Mouse (Mus musculus) forebrain, embryonic 16.5 days (tissue): ENCODE measurements around the gene Senp1. TPM values are rescaled to one million over a fixed set of nuclear protein-coding genes. Genes with fewer than 3 reads are reported as not detected.

Experiments used
- ATAC-seq: fragments of 200-750 bp; cut with Nextera tagmentation; 2 replicates; pipeline ENCODE4 v1.8.0; 2017; ENCODE audit warnings: mild to moderate bottlenecking, moderate library complexity
- H3K27ac ChIP-seq: fragments of 300-500 bp; sonication (generic); 2 replicates; pipeline ENCODE4 v1.5.1; 2014; ENCODE audit warnings: low read length, control low read depth
- H3K27me3 ChIP-seq: fragments of 300-500 bp; sonication (generic); replicated peaks from 2 replicates; pipeline ENCODE4 v1.6.1; 2014; ENCODE audit warnings: low read length; ENCODE audit not compliant: control insufficient read depth, insufficient read depth
- H3K36me3 ChIP-seq: fragments of 300-500 bp; sonication (generic); 2 replicates; pipeline ENCODE4 v1.6.1; 2014; ENCODE audit not compliant: control insufficient read depth, insufficient read depth
- H3K4me1 ChIP-seq: fragments of 300-500 bp; sonication (generic); replicated peaks from 2 replicates; pipeline ENCODE4 v1.6.1; 2014; ENCODE audit warnings: low read length; ENCODE audit not compliant: control insufficient read depth, insufficient read depth
- H3K4me2 ChIP-seq: fragments of 300-500 bp; sonication (generic); 2 replicates; pipeline ENCODE4 v1.6.1; 2014; ENCODE audit warnings: mild to moderate bottlenecking, low read length, control low read depth
- H3K4me3 ChIP-seq: fragments of 300-500 bp; sonication (generic); replicated peaks from 2 replicates; pipeline ENCODE4 v1.5.1; 2014; ENCODE audit warnings: mild to moderate bottlenecking, low read length, control low read depth
- H3K9ac ChIP-seq: fragments of 300-500 bp; sonication (generic); replicated peaks from 2 replicates; pipeline ENCODE4 v1.6.1; 2014; ENCODE audit warnings: low read depth, low read length, control low read depth
- H3K9me3 ChIP-seq: fragments of 300-500 bp; sonication (generic); 2 replicates; pipeline ENCODE4 v1.6.1; 2016; ENCODE audit warnings: low read length; ENCODE audit not compliant: control insufficient read depth
- WGBS: fragments of 180-500 bp; shearing (Covaris S2); extraction: QIAGEN DNeasy Blood & Tissue Kit; methylation state at CpG from one replicate; pipeline ENCODE4 v1.1.7; 2014; 5-methylcytosine and 5-hydroxymethylcytosine counted together
- polyA plus RNA-seq: library from polyadenylated mRNA; unstranded; fragments of >200 nt; fragmentation: Nextera tagmentation; extraction: Ambion mirVana; gene quantifications from 2 replicates; pipeline ENCODE4 v1.2.1, GENCODE M21; 2015

Gene Senp1
- polyA plus RNA-seq, 1 experiment from 2014 or later = 26.9 TPM

DNA sequence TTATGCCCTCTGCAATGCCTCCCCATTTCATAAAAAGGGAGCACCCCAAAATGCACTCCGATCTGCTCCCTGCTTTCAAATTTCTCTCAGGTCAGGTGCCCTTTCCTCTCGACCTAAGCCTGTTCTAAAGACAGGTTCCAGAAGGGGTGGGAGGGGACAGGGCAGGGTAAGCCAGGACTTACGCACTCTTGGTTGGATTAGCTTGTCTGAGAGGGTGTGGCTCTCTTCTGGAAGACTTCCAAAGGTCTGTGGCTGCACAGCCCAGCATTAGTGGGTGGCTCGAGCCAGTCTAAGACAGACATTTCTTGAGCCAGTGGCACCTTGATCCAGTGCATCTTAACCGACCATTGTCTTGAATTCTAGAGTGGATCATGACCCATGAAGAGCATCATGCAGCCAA is 18.2 kb upstream of the Senp1 start:
- H3K36me3 ChIP-seq = no peaks in the 10 kb centered on the region; the same call in 1 of the 2 replicates
- H3K27me3 ChIP-seq = no peaks in the 10 kb centered on the region
- H3K4me2 ChIP-seq = no peak overlapping the region
- H3K4me3 ChIP-seq = no peak overlapping the region
- H3K9ac ChIP-seq = no peak overlapping the region
- peaks cover 17% of the 10 kb centered on the region for H3K4me1 ChIP-seq
- WGBS = 78% methylated on average over 5 of the region's 5 CpGs
- H3K9me3 ChIP-seq = no peaks in the 10 kb centered on the region
- no peak for ATAC-seq
- no peak overlapping the region for H3K27ac ChIP-seq

GRCm38 (mm10) chr15:98108297-98109152 is 15.0 kb upstream of the Senp1 start:
- H3K4me1 ChIP-seq = peaks cover 17% of the 10 kb centered on the region
- no peaks in the 10 kb centered on the region for H3K9me3 ChIP-seq
- peak overlapping the region; percentile 70 for H3K4me3 ChIP-seq
- WGBS = 2% methylated on average over 37 of the region's 37 CpGs
- no peaks in the 10 kb centered on the region for H3K27me3 ChIP-seq
- peak overlapping the region; percentile 54 for H3K4me2 ChIP-seq
- peak overlapping the region; percentile 77 for H3K27ac ChIP-seq
- H3K36me3 ChIP-seq = no peaks in the 10 kb centered on the region; the same call in 1 of the 2 replicates
- peak overlapping the region; percentile 85 for H3K9ac ChIP-seq
- ATAC-seq = peak; percentile 98

GRCm38 (mm10) chr15:98107703-98108296 is 14.3 kb upstream of the Senp1 start:
- H3K9me3 ChIP-seq = no peaks in the 10 kb centered on the region
- H3K4me2 ChIP-seq = peak overlapping the region; percentile 54
- peak overlapping the region; percentile 77 for H3K27ac ChIP-seq
- peak overlapping the region; percentile 70 for H3K4me3 ChIP-seq
- peak overlapping the region; percentile 85 for H3K9ac ChIP-seq
- WGBS = 29% methylated on average over 11 of the region's 11 CpGs
- H3K27me3 ChIP-seq = no peaks in the 10 kb centered on the region
- peak; percentile 22 for ATAC-seq
- H3K4me1 ChIP-seq = peaks cover 17% of the 10 kb centered on the region
- no peaks in the 10 kb centered on the region; the same call in 1 of the 2 replicates for H3K36me3 ChIP-seq

GRCm38 (mm10) chr15:98107230-98107629 is 13.7 kb upstream of the Senp1 start:
- Histone ChIP-seq H3K36me3 (no peaks in the 10 kb centered on the region), H3K27me3 (no peaks in the 10 kb centered on the region), H3K4me2 (no peak overlapping the region), H3K27ac (no peak overlapping the region), H3K9me3 (no peaks in the 10 kb centered on the region), H3K4me1 (peaks cover 17% of the 10 kb centered on the region), H3K4me3 (no peak overlapping the region), H3K9ac (no peak overlapping the region)
- ATAC-seq = no peak
- 80% methylated on average over 6 of the region's 6 CpGs for WGBS

GRCm38 (mm10) chr15:98106506-98106905 is 13.0 kb upstream of the Senp1 start:
- H3K4me2 ChIP-seq = no peak overlapping the region
- WGBS = 79% methylated on average over 6 of the region's 6 CpGs
- H3K4me3 ChIP-seq = no peak overlapping the region
- H3K4me1 ChIP-seq = peaks cover 17% of the 10 kb centered on the region
- H3K27ac ChIP-seq = no peak overlapping the region
- H3K9ac ChIP-seq = no peak overlapping the region
- ATAC-seq = no peak
- H3K36me3 ChIP-seq = no peaks in the 10 kb centered on the region
- H3K27me3 ChIP-seq = no peaks in the 10 kb centered on the region
- H3K9me3 ChIP-seq = no peaks in the 10 kb centered on the region

DNA sequence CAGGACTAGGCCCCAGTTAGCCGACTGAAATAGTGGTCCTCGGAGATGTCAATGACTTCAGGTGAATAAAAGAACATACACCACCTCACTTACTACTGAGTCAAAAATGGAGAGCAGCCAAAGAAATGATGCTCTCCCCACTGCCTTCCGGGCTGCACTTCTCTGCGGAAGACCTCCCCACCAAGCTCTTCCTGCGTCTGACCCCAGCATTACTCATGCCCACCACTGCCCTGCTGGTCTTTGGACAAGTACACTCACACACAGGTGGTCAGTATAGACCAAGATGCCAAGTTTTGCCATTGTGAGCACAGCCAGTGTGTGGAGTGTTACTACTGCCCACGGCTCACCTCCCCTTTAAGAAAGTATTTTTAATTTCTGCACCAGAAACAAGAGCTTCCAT is 8.9 kb upstream of the Senp1 start:
- no peak overlapping the region for H3K4me2 ChIP-seq
- H3K9me3 ChIP-seq = no peaks in the 10 kb centered on the region
- H3K27me3 ChIP-seq = no peaks in the 10 kb centered on the region
- 92% methylated on average over 6 of the region's 6 CpGs for WGBS
- H3K9ac ChIP-seq = no peak overlapping the region
- H3K4me3 ChIP-seq = no peak overlapping the region
- H3K27ac ChIP-seq = no peak overlapping the region
- no peak for ATAC-seq
- H3K36me3 ChIP-seq = no peaks in the 10 kb centered on the region
- no peaks in the 10 kb centered on the region for H3K4me1 ChIP-seq

DNA sequence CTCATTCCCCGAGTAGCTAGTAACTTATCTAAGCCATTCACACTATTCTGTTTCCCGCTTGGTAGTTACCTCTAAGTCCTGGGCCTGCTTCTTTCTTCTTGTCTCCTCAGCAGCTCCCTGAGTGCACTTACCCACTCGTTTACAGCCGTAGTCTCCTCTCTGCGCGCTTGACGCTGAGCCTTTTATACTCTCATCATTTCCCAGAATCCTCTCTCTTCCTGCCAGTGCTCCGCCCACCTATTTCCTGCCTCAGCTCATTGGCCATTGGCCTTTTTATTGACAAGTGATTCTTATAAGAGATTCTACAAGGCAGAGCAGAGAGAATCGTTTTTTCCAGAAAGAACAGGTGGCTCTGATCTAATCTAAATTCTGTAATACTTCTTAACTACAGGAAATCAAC is 5.0 kb upstream of the Senp1 start:
- Histone ChIP-seq H3K27me3 (no peaks in the 10 kb centered on the region), H3K4me1 (peaks cover 4% of the 10 kb centered on the region), H3K9ac (no peak overlapping the region), H3K9me3 (no peaks in the 10 kb centered on the region), H3K4me2 (no peak overlapping the region), H3K4me3 (no peak overlapping the region), H3K27ac (no peak overlapping the region), H3K36me3 (no peaks in the 10 kb centered on the region)
- WGBS = 89% methylated on average over 9 of the region's 9 CpGs
- no peak for ATAC-seq

GRCm38 (mm10) chr15:98096957-98097356 is 3.4 kb upstream of the Senp1 start:
- Histone ChIP-seq H3K27me3 (no peaks in the 10 kb centered on the region), H3K4me1 (peaks cover 6% of the 10 kb centered on the region), H3K36me3 (no peaks in the 10 kb centered on the region), H3K27ac (no peak overlapping the region), H3K4me3 (no peak overlapping the region), H3K9ac (no peak overlapping the region), H3K4me2 (no peak overlapping the region), H3K9me3 (no peaks in the 10 kb centered on the region)
- WGBS = 47% methylated on average over 3 of the region's 3 CpGs
- no peak for ATAC-seq

DNA sequence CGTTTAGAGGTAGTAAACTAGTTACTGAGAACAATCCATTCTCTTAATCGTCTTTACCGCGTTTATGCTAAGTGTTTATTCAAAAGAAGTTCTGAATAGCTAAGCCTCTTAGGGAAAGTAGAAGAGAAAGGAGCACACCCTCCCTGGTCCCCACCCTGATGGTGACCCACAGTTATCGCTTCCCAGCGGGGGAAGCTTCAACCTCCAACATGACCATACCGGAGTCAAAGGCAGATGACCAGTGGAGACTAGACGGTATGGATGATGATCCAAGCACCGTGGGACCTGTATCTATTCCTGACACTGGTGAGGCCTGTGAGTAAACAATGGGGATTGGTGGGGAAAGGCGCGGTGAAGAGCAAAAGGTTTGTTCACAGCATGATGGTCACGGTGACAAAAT is 1.4 kb upstream of the Senp1 start:
- ATAC-seq = no peak
- Histone ChIP-seq H3K9ac (no peak overlapping the region), H3K36me3 (no peaks in the 10 kb centered on the region), H3K4me3 (no peak overlapping the region), H3K9me3 (no peaks in the 10 kb centered on the region), H3K27ac (no peak overlapping the region), H3K4me2 (no peak overlapping the region), H3K4me1 (peaks cover 11% of the 10 kb centered on the region), H3K27me3 (no peaks in the 10 kb centered on the region)
- WGBS = 88% methylated on average over 12 of the region's 12 CpGs
